Mouse (Mus musculus) liver, embryonic 14.5 days (tissue): Measurements from ENCODE around the gene Sppl3.

Source experiments
- CTCF ChIP-seq: IDR thresholded peaks from 2 replicates; pipeline ENCODE4 v1.5.1; 2016; ENCODE audit warnings: antibody characterized with exemption, low read depth, control low read depth
- EP300 ChIP-seq: IDR thresholded peaks from 2 replicates; pipeline ENCODE4 v1.6.1; 2016; ENCODE audit warnings: antibody characterized with exemption, low read depth

GRCm38 (mm10) chr5:115011217-115011518, 231 bp downstream of the Sppl3 start:
- no peak for TF ChIP-seq CTCF
- no peak for TF ChIP-seq EP300
